Mouse (Mus musculus): ENCODE data around the gene Dlg1.

The Dlg1 gene

DNA sequence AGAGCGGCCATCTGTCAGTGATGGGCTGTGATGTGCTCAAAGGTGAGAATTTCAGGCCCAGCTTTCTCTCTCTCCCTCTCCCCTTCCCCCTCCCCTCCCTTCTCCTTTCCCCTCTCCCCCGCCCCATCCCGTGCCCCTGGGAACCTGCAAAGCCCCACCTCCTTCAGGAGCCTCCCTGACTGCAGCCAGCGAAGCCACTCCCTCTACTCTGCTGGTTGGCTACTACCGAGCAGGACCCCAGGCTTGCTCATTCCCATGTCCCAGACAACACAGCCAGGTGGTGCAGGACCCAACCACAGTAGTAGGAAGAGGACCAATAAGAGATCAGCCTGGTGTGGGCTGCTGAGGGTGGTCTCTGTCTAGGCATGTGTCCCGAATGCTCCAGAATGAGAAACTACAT, 220.7 kb downstream of the Dlg1 start:
- TF ChIP-seq GATA4 (IDR thresholded peaks at IDR 0.05; ENCODE audit: insufficient replicate concordance, low read length), result no peak

DNA sequence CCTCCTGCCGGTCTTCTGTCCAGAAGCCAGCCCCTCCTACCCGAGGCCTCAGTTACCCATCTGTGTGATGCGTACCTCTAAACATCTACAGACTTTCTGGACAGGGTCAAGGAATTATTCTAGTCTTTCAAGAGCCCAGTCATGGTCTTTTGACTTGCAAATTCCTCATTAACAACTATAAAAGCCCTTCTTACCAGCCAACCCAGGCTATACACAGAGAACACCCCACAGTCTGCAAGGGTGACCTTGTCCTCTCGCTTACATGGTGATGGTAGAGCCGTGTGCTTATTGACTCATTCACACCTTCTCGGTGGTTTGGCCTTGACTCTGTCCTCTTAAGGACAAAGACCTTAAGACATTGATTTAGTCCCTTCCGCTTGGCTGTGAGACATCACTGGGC, 227.7 kb downstream of the Dlg1 start:
- no peak for TF ChIP-seq GATA4 (IDR thresholded peaks at IDR 0.05; ENCODE audit: insufficient replicate concordance, low read length)

- TF ChIP-seq GATA4 (IDR thresholded peaks at IDR 0.05; ENCODE audit: insufficient replicate concordance, low read length), result no peak
Observed at GRCm38 (mm10) chr16:31893396-31894141, 230.3 kb downstream of the Dlg1 start.

DNA sequence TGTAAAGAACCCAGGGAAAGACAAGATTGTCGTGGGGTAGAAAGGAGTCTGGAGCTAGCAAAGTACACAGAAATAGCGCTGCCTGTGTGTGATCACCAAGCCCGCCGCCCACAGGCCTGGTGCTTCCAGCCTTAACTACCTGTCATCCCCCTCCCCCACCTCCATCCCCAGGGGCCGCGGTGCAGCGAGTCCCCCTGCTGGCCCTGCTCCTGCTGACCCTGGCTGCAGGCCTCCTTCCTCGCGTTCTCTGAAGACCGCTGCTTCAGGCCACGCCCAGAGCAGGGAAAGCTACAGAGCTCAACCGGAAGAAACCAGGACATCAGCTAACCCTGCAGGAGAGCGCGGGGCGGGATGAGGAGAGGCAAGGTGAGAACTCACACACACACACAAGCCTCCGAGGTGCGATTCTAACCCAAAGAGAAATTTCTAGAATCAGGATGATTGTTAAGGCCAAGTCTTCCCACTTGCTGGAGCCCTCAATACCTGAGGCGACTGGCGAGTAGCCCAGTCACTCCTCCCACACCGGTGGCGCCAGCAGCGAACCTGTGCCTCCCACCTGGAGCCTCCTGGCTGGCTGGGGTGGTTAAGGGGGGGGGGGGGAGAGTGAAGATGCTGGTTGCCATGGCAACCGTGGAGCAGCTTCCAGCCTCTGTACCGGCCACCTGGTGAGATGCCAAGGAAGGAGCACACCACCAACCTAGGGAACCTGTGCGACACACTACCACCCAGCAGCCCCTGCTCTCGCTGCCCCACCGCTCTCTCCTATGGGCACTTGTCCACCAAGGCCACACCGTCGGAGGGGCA, 233.9 kb downstream of the Dlg1 start:
- TF ChIP-seq GATA4 (IDR thresholded peaks at IDR 0.05; ENCODE audit: insufficient replicate concordance, low read length), result no peak

DNA sequence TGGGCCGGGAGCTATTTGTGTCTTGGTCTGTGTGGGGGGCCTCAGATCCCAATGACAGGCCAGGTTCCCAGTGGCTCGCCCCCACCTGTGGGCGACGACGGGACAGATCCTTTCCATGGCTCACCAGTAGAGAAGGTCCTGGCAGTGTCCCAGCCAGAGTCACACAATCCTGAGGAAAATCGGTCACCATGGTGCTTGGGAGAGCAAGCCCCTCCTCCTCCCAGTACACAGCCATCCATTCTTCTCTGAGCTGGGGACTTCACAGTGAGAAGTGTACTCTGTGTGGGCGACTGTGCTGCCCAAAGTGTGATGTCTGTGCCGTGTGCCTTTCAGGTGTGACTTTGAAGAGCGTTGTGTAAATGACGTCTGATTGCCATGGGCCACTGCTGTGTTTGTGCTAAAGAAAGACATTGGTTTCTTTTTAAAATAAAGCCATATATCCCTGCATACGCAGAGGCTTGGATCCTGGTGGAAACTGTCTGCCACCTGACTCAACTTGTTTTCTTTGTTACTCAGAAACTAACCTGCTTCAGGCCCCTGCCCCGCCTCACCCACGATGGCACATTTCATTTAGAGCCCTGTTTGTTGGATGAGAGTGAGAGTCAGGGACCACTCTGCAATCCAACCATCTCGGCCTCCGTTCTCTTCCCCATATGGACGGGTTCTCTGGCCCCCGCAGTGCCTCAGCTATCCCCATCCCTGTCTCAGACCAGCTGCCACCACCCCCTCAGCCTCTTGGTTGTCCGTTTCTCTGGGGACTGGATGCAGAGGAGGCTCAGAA, 235.5 kb downstream of the Dlg1 start:
- TF ChIP-seq GATA4 (IDR thresholded peaks at IDR 0.05; ENCODE audit: insufficient replicate concordance, low read length), result no peak

DNA sequence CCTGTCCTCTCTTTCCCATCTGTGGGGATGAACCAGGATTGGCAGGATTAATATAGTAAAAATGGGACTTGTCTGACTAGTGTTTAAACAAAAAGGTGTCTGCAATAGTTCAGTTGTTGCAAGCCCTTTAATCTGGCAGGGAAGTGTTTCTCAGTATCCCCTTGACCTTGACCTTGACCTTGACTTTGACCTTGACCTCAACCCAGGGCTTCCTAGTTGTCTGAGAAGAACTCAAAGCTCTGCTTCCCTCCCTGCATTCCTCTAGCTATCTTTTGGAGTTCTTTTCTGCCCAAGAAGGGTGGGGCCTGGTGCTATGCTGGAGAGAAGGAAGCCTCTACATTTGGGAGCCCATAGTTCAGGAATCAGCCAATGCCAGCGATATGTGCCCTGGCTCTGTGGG, 238.6 kb downstream of the Dlg1 start:
- TF ChIP-seq GATA4 (IDR thresholded peaks at IDR 0.05; ENCODE audit: insufficient replicate concordance, low read length), result no peak

GRCm38 (mm10) chr16:31903239-31903638, 240.0 kb downstream of the Dlg1 start:
- TF ChIP-seq GATA4 (IDR thresholded peaks at IDR 0.05; ENCODE audit: insufficient replicate concordance, low read length), result no peak

DNA sequence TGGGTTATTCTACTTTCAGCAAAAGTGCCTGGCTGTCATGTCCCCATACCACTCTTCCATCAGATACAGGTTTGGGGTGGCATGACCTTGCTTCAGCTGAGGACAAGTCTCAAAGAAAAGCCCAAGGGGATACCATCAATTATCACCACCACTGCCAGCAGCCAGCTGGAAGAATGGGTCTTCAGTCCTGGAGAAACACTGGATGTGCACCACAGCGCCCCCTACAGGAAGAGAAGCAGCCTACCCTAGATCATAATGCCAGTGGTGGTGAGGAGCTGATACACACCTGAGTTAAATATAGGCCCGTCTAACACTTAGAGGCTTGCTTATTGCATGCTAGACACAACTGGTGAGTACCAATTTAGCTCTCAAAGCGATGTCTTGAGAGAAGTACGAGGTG, 242.1 kb downstream of the Dlg1 start:
- TF ChIP-seq GATA4 (IDR thresholded peaks at IDR 0.05; ENCODE audit: insufficient replicate concordance, low read length), result no peak

DNA sequence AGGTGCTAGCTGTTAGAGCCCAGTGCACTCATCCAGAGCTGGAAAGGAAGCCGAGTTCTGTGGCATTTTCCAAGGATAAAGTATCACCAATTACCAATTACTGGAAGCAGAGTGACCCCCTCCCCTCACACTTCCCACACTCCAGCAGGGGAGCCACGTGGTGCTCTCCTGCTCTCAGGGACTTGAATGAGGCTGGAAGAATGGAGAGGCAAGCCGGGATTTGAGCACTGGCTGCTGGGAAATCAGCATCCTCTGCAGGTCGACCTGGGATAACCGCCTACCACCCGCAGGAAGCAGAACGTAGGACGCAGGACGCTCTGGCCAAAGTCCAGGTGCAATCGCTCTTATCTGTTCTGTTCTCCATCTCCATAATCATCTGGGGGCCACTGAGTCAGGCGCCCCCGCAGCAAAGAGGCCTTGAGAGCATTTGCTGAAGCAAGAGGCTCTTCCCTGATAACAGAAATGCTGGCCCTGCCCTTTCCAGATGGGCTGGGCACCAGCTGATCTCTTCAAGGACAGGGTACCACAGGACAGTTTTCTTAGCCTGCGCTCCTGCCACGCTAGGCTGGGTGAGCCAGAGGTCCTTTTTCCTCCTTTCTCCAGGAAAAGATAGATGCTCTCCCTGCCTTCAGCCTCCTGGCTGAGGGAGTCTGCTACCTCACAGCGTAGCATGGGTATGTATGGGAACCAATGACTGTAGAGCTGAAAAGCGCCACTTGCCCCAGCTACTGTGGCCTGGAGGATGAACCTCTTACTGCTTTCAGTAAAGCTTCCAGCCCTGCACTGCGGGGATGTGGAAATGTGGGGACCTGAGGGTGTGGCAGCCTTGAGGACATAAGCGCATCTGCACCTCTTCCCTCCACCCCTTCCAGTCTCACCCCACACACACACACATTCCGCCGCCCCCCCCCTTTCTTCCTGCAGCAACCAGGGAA, 242.9 kb downstream of the Dlg1 start:
- no peak for TF ChIP-seq GATA4 (IDR thresholded peaks at IDR 0.05; ENCODE audit: insufficient replicate concordance, low read length)

DNA sequence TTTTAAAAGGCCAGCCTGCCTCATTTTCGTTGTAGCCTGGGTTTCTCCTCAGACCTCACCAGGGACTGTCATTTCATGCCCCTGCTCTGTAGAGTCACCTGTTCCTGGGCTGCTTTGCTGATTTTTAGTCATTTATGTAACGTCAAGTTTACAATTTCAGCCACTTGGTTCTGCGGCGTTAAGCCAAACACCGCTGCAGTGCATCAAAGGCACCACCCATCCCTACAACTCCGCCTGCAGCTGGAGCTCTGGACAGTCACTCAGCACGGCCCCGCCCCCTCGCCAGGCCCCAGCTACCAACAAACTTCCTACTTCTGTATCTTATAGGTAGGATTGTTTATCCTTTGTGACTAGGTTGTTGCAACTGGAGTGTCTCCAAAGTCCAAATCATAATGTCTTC, 243.7 kb downstream of the Dlg1 start:
- TF ChIP-seq GATA4 (IDR thresholded peaks at IDR 0.05; ENCODE audit: insufficient replicate concordance, low read length), result no peak

- TF ChIP-seq GATA4 (IDR thresholded peaks at IDR 0.05; ENCODE audit: insufficient replicate concordance, low read length), result no peak
Observed at GRCm38 (mm10) chr16:31908959-31909358, 245.7 kb downstream of the Dlg1 start.

GRCm38 (mm10) chr16:31910281-31910847, 247.1 kb downstream of the Dlg1 start:
- no peak for TF ChIP-seq GATA4 (IDR thresholded peaks at IDR 0.05; ENCODE audit: insufficient replicate concordance, low read length)

GRCm38 (mm10) chr16:31917776-31918175, 254.5 kb downstream of the Dlg1 start:
- no peak for TF ChIP-seq GATA4 (IDR thresholded peaks at IDR 0.05; ENCODE audit: insufficient replicate concordance, low read length)

DNA sequence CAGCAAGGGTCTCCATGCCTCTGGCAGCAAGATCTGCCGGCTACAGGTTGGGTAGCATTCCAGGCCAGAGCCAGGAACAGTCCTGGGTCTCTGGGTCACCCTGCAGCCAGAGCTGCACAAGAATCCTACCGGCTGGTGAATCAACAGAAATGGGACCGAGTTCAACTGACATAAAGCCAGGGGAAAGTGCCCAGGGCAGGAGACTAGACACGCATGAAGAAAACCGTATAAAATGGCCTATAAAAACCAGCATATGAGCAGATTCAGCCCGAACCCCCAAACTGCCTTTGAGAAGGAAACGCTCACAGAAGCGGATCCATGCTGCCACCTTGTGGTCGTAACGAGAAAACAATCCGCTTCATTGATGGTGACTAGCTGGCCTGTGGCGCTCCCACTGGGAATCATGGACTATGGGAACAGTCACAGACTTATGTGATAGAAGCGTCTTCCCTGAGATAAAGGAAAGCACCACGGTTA, 255.0 kb downstream of the Dlg1 start:
- no peak for TF ChIP-seq GATA4 (IDR thresholded peaks at IDR 0.05; ENCODE audit: insufficient replicate concordance, low read length)
